Mouse (Mus musculus): ENCODE measurements at regions not wholly inside any gene's neighbourhood (a gene's known extent, or its start where the extent isn't known, plus 50 kb on each side); places are given as distances from the start of the nearest gene placed in this dataset.

DNA sequence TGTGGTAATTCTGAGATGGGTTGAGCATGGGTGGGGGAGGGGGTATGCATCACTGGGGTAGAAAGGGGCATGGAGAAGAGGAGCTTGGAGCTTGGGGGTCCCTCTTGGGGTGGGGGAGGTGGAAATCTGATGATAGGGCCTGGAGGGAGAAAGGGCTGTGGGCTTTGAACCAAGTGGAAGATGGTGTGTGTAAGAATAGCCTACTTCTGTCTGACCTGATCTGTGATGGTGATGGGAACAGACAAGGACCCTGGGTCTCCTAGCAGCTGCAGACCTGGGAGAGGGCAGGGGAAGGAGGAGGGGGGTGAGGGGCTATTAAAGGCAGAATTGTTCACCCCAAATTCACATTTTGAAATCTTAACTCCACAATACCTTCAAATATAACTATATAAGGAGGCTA is 78.4 kb upstream of the Nrxn3 start:
- H3K4me1 ChIP-seq (replicated peaks; ENCODE audit: low read depth, low read length): no peaks in the 10 kb centered on the region

DNA sequence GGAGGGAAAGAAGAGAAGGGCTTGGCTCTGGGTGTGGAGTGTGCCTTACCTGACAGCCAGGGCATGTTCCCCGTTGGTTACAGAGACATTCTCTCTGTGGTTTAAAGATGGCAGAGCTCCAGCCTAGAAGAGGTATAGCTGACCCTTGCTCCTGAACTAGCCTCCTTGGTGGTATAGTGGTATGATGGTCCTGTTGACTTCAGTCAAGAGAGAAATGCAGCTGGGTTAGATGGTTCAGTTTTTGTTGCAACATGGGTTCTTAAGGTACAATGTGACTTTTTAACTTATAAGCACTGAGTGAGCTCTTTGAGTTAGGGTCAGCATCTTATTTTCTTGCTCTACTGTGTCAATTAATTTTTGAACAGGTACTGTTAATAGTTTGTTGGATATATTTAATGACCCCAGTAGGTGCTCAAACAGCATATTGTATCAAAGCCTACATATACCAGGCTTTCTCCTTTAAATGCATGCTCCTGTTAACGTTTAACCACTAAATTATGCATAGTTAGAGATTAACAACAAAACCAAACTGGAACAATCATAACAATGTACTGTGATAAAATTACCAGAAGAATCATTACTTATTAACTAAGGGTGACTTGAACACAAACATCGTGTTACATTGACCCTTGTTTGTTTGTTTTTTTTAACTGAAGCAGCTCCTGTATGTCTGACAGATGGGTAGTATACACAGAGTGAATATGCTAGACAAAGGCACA is 70.5 kb upstream of the Nrxn3 start:
- TF ChIP-seq POU5F1 (IDR thresholded peaks at IDR 0.05; ENCODE audit: borderline replicate concordance, low read length) (no peak), CTCF (conservative IDR thresholded peaks at IDR 0.05; ENCODE audit: low read length) (no peak)
- no peaks in the 10 kb centered on the region for H3K36me3 ChIP-seq (ENCODE audit: insufficient read depth, low read length)
- no peaks in the 10 kb centered on the region for H3K4me1 ChIP-seq (replicated peaks; ENCODE audit: low read depth, low read length)
- H3K9me3 ChIP-seq (ENCODE audit: low read length): no peaks in the 10 kb centered on the region
- H3K27me3 ChIP-seq (ENCODE audit: insufficient read depth, low read length): no peaks in the 10 kb centered on the region
- H3K4me3 ChIP-seq (replicated peaks; ENCODE audit: low read length): no peak overlapping the region

More for the DNA sequence above, 78.4 kb upstream of the Nrxn3 start:
- Histone ChIP-seq H3K9me3 (ENCODE audit: low read length) (no peaks in the 10 kb centered on the region), H3K4me3 (replicated peaks; ENCODE audit: low read length) (no peak overlapping the region), H3K27me3 (ENCODE audit: insufficient read depth, low read length) (no peaks in the 10 kb centered on the region), H3K36me3 (ENCODE audit: insufficient read depth, low read length) (no peaks in the 10 kb centered on the region)
- TF ChIP-seq NANOG (IDR thresholded peaks at IDR 0.05; ENCODE audit: borderline replicate concordance, low read length) (no peak), POU5F1 (IDR thresholded peaks at IDR 0.05; ENCODE audit: borderline replicate concordance, low read length) (no peak), CTCF (conservative IDR thresholded peaks at IDR 0.05; ENCODE audit: low read length) (no peak)
